Mouse (Mus musculus): Measurements from ENCODE around the gene Cdc42ep3. TPM values are rescaled to one million over a fixed set of nuclear protein-coding genes. Genes with fewer than 3 reads are reported as not detected.

Cdc42ep3 gene
- polyA plus RNA-seq, 1 experiment from 2014 or later, result 49.4 TPM

DNA sequence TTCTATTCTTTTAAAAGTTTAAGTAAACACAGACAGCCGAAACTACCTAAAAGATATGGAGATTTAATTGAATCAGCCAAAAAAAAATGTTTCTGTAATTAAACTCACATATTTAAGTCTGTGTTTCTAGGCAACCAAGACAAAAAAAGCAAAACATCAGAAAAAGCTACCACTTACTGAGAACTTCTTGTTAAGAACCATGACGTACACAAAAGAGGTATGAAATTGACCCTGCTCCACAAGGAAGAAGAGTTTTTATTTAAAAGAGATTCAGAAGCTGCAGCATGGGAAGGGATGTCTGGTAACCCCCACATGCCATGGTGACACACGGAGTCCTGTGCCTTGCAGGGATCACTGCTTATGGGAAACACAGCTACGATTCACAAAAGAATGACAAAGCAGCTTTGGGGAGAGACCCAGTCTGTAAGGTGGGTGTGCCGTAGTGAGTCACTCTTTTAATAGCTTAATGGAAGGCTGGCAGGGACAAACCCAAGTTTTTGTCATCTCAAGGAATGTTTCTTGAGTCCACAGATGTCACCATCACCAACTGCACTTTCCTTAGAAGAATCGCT is 69.8 kb downstream of the Cdc42ep3 start:
- no peak overlapping the region for H3K9ac ChIP-seq (ENCODE audit: low read depth, low read length)
- no peak overlapping the region for H3K27ac ChIP-seq (ENCODE audit: low read length)
- no peaks in the 10 kb centered on the region for H3K9me3 ChIP-seq (replicated peaks; ENCODE audit: control insufficient read depth, low read length, poor library complexity, severe bottlenecking)
- H3K36me3 ChIP-seq (ENCODE audit: control insufficient read depth, insufficient read depth, low read length), result no peaks in the 10 kb centered on the region
- H3K27me3 ChIP-seq (ENCODE audit: control insufficient read depth, insufficient read depth, low read depth, low read length), result no peaks in the 10 kb centered on the region
- H3K4me2 ChIP-seq (ENCODE audit: low read length), result no peak overlapping the region
- WGBS, result 27% methylated on average over 6 of the region's 6 CpGs
- H3K4me3 ChIP-seq (ENCODE audit: low read depth, low read length), result no peak overlapping the region
- no peak for ATAC-seq
- no peaks in the 10 kb centered on the region for H3K4me1 ChIP-seq (ENCODE audit: control insufficient read depth, insufficient read depth, low read length)

Measured in midbrain, embryonic 16.5 days (tissue).